ENCODE assay signal across 9 mouse cellular contexts in the genomic region with DNA sequence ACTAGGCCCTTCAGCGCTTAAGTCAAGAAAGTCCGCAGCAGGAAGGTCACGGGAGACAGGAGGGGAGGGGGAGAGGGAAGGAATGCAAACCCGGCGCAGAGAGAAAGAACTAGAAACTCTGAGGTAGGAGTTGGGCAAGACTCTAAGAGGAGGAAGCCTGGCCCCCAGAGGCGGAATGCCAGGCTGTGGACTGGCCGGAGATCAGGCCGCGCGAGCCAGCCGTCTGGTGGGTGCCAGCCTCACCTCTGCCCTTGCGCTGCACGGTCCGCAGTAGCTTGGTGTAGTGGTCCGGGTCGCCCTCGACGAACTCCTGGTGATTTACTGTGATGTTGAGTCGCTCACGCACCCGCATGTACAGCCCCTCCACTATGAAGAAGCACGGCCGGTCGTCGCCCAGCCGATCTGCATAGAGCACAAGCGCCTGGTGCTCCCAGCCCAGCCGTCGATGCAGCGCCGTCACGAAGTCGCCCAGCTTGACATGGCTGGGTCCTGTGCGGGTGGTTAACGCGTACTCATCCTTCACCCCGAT. TPM values are rescaled to one million over a fixed set of nuclear protein-coding genes. Genes with fewer than 3 reads are reported as not detected.
DNase-seq lines count a peak whose midpoint lies in the region; ATAC-seq and TF ChIP-seq lines count a peak whose summit lies in the region.
"Had no signal": no experiment of that assay in that cellular context is flagged by ENCODE, and none has a peak within 500 bp of the region (broad histone marks: within the 10 kb centered on the region; RNA-seq: fewer than 3 reads in every experiment).

No protein-coding gene starts in this region.

- H3K9ac ChIP-seq in forebrain, postnatal 0 days = peak overlapping the region; percentile 48; the same call in 1 of the 2 replicates
- H3K9ac ChIP-seq in hindbrain, postnatal 0 days (replicated peaks; ENCODE audit: low read length) = no peak overlapping the region; the same call in 1 of the 2 replicates
- peak overlapping the region; percentile 62 for H3K9ac ChIP-seq in lung, embryonic 14.5 days

- H3K36me3 ChIP-seq in spleen, adult 2 months (ENCODE audit: control insufficient read depth, insufficient read depth, low read length) = no peaks in the 10 kb centered on the region
- no peaks in the 10 kb centered on the region for H3K36me3 ChIP-seq in forebrain, postnatal 0 days (ENCODE audit: insufficient read depth)
- H3K36me3 ChIP-seq in hindbrain, postnatal 0 days (ENCODE audit: insufficient read depth, low read length) = no peaks in the 10 kb centered on the region
- no peaks in the 10 kb centered on the region for H3K36me3 ChIP-seq in lung, embryonic 14.5 days (ENCODE audit: insufficient read depth)
- H3K36me3 ChIP-seq: G1E had no signal

- peak overlapping the region; percentile 97 for H3K4me2 ChIP-seq in forebrain, postnatal 0 days (ENCODE audit: low read depth)
- peak overlapping the region; percentile 96 for H3K4me2 ChIP-seq in hindbrain, postnatal 0 days (ENCODE audit: low read depth, low read length)
- H3K4me2 ChIP-seq in lung, embryonic 14.5 days = peak overlapping the region; percentile 93

- no peak for DNase-seq in spleen, adult 2 months (ENCODE audit: low read depth in 1 of 2, low spot score in 2 of 2)
- DNase-seq in spleen, postnatal 36 days (ENCODE audit: low spot score in 2 of 2) = no peak
- DNase-seq in forebrain, postnatal 0 days = no peak
- no peak for DNase-seq in hindbrain, postnatal 0 days (ENCODE audit: low spot score)
- DNase-seq in lung, embryonic 14.5 days = peak; percentile 53
- DNase-seq in thymus, postnatal 14 days = no peak
- DNase-seq in cerebellum, adult 8-10 months = no peak

- peak; percentile 23; the same call in 1 of the 2 replicates for ATAC-seq in forebrain, postnatal 0 days
- peak; percentile 12; the same call in 1 of the 2 replicates for ATAC-seq in hindbrain, postnatal 0 days
- peak; percentile 4 for ATAC-seq in lung, embryonic 14.5 days (ENCODE audit: insufficient read depth)

- WGBS in spleen, adult 2 months = 28% methylated on average over 37 of the region's 37 CpGs
- WGBS in forebrain, postnatal 0 days = 11% methylated on average over 37 of the region's 37 CpGs
- 9% methylated on average over 37 of the region's 37 CpGs for WGBS in hindbrain, postnatal 0 days
- WGBS in lung, embryonic 14.5 days = 10% methylated on average over 37 of the region's 37 CpGs
- 33% methylated on average over 37 of the region's 37 CpGs for WGBS in olfactory bulb, adult 2 months

- H3K9me3 ChIP-seq in forebrain, postnatal 0 days (ENCODE audit: low read length) = no peaks in the 10 kb centered on the region
- H3K9me3 ChIP-seq in hindbrain, postnatal 0 days (ENCODE audit: low read length) = no peaks in the 10 kb centered on the region
- no peaks in the 10 kb centered on the region for H3K9me3 ChIP-seq in lung, embryonic 14.5 days (ENCODE audit: low read depth, low read length)

- H3K4me1 ChIP-seq in spleen, adult 2 months (ENCODE audit: control insufficient read depth, insufficient read depth, insufficient read length) = peaks cover 13% of the 10 kb centered on the region; the same call in 1 of the 2 replicates
- no peaks in the 10 kb centered on the region for H3K4me1 ChIP-seq in forebrain, postnatal 0 days (ENCODE audit: insufficient read depth)
- H3K4me1 ChIP-seq in hindbrain, postnatal 0 days (ENCODE audit: insufficient read depth, low read length) = no peaks in the 10 kb centered on the region
- H3K4me1 ChIP-seq in lung, embryonic 14.5 days (ENCODE audit: insufficient read depth) = peaks cover 4% of the 10 kb centered on the region; the same call in 1 of the 2 replicates
- peaks cover 10% of the 10 kb centered on the region for H3K4me1 ChIP-seq in olfactory bulb, adult 2 months (ENCODE audit: control insufficient read depth, insufficient read depth, low read length)

- no peak overlapping the region for H3K27ac ChIP-seq in spleen, adult 2 months (ENCODE audit: insufficient read depth, low read length)
- no peak overlapping the region for H3K27ac ChIP-seq in forebrain, postnatal 0 days (ENCODE audit: low read depth, low read length)
- no peak overlapping the region for H3K27ac ChIP-seq in hindbrain, postnatal 0 days
- H3K27ac ChIP-seq in lung, embryonic 14.5 days (ENCODE audit: low read depth) = no peak overlapping the region
- H3K27ac ChIP-seq in olfactory bulb, adult 2 months (ENCODE audit: insufficient read depth, low read depth, low read length) = no peak overlapping the region

- peak overlapping the region; percentile 58; the same call in 1 of the 2 replicates for H3K4me3 ChIP-seq in spleen, adult 2 months (ENCODE audit: extremely low read depth, insufficient read depth, insufficient read length)
- peak overlapping the region; percentile 48 for H3K4me3 ChIP-seq in forebrain, postnatal 0 days (ENCODE audit: low read depth, low read length)
- peak overlapping the region; percentile 56 for H3K4me3 ChIP-seq in hindbrain, postnatal 0 days (ENCODE audit: low read length)
- H3K4me3 ChIP-seq in lung, embryonic 14.5 days (ENCODE audit: low read depth, low read length) = peak overlapping the region; percentile 57
- H3K4me3 ChIP-seq in olfactory bulb, adult 2 months (ENCODE audit: insufficient read depth, low read depth, low read length) = peak overlapping the region; percentile 58; the same call in 1 of the 2 replicates

- no peak for TF ChIP-seq CTCF in spleen, adult 2 months (IDR thresholded peaks at IDR 0.05; ENCODE audit: extremely low read depth, insufficient read depth, insufficient read length, insufficient replicate concordance)
- TF ChIP-seq CTCF in forebrain, postnatal 0 days (IDR thresholded peaks at IDR 0.05; ENCODE audit: low read depth) = no peak
- no peak for TF ChIP-seq CTCF in hindbrain, postnatal 0 days (IDR thresholded peaks at IDR 0.05; ENCODE audit: low read depth)
- no peak for TF ChIP-seq CTCF in lung, embryonic 14.5 days (IDR thresholded peaks at IDR 0.05; ENCODE audit: low read depth)
- no peak for TF ChIP-seq CTCF in olfactory bulb, adult 2 months (IDR thresholded peaks at IDR 0.05; ENCODE audit: insufficient read depth, low read depth, low read length)

- TF ChIP-seq POLR2A in spleen, adult 2 months (IDR thresholded peaks at IDR 0.05; ENCODE audit: low read depth, low read length) = no peak
- TF ChIP-seq POLR2A in olfactory bulb, adult 2 months (IDR thresholded peaks at IDR 0.05; ENCODE audit: insufficient read depth, low read depth, low read length) = no peak

- H3K27me3 ChIP-seq in spleen, adult 2 months (ENCODE audit: control insufficient read depth, insufficient read depth, low read length) = peaks cover 18% of the 10 kb centered on the region
- peaks cover 28% of the 10 kb centered on the region for H3K27me3 ChIP-seq in forebrain, postnatal 0 days (ENCODE audit: insufficient read depth, low read length)
- H3K27me3 ChIP-seq in hindbrain, postnatal 0 days (ENCODE audit: insufficient read depth, low read length) = peaks cover 3% of the 10 kb centered on the region
- peaks cover 32% of the 10 kb centered on the region for H3K27me3 ChIP-seq in lung, embryonic 14.5 days (ENCODE audit: insufficient read depth, low read length)

RNA-seq across cellular contexts. Expression of a gene that starts 1.1 kb away (rescaled TPM):
- polyA plus RNA-seq in spleen, adult 2 months (2012; rRNA removed) = 15.4 and 16.1 TPM in 2 replicates
- 2.7 and 6.9 TPM in 2 replicates for total RNA-seq in forebrain, postnatal 0 days (2014; rRNA removed)
- 1.7 and 2.1 TPM in 2 replicates for polyA plus RNA-seq in forebrain, postnatal 0 days (2015; fragmentation: Nextera tagmentation; extraction: Ambion mirVana)
- 3.5 and 6.2 TPM in 2 replicates for total RNA-seq in hindbrain, postnatal 0 days (2014; rRNA removed)
- 2.8 TPM in 2 replicates for polyA plus RNA-seq in hindbrain, postnatal 0 days (2015; fragmentation: Nextera tagmentation; extraction: Ambion mirVana)
- polyA plus RNA-seq in lung, embryonic 14.5 days (2014; fragmentation: Nextera tagmentation; extraction: Ambion mirVana) = 17.8 and 19.3 TPM in 2 replicates
- not detected in 2 replicates for polyA plus RNA-seq in olfactory bulb, adult 2 months (2012; ENCODE audit: insufficient read depth, insufficient read length, low replicate concordance, missing spikeins)
- total RNA-seq: G1E had no signal
- polyA plus RNA-seq: G1E had no signal

RNA-seq across cellular contexts. Expression of a gene that starts 11.3 kb away (rescaled TPM):
- polyA plus RNA-seq in spleen, adult 2 months (2012; rRNA removed) = 12.3 and 12.6 TPM in 2 replicates
- 199 and 239 TPM in 2 replicates for total RNA-seq in forebrain, postnatal 0 days (2014; rRNA removed)
- 170 and 191 TPM in 2 replicates for polyA plus RNA-seq in forebrain, postnatal 0 days (2015; fragmentation: Nextera tagmentation; extraction: Ambion mirVana)
- 111 and 119 TPM in 2 replicates for total RNA-seq in hindbrain, postnatal 0 days (2014; rRNA removed)
- 177 and 178 TPM in 2 replicates for polyA plus RNA-seq in hindbrain, postnatal 0 days (2015; fragmentation: Nextera tagmentation; extraction: Ambion mirVana)
- 232 and 240 TPM in 2 replicates for polyA plus RNA-seq in lung, embryonic 14.5 days (2014; fragmentation: Nextera tagmentation; extraction: Ambion mirVana)
- not detected in 2 replicates for polyA plus RNA-seq in olfactory bulb, adult 2 months (2012; ENCODE audit: insufficient read depth, insufficient read length, low replicate concordance, missing spikeins)

RNA-seq across cellular contexts. Expression of a gene that starts 26.2 kb away (rescaled TPM):
- polyA plus RNA-seq in spleen, adult 2 months (2012; rRNA removed) = 12.4 and 13.2 TPM in 2 replicates
- total RNA-seq in forebrain, postnatal 0 days (2014; rRNA removed) = 41.4 and 48.2 TPM in 2 replicates
- 79.1 and 80.4 TPM in 2 replicates for polyA plus RNA-seq in forebrain, postnatal 0 days (2015; fragmentation: Nextera tagmentation; extraction: Ambion mirVana)
- total RNA-seq in hindbrain, postnatal 0 days (2014; rRNA removed) = 49.7 and 52.0 TPM in 2 replicates
- polyA plus RNA-seq in hindbrain, postnatal 0 days (2015; fragmentation: Nextera tagmentation; extraction: Ambion mirVana) = 102 and 106 TPM in 2 replicates
- polyA plus RNA-seq in lung, embryonic 14.5 days (2014; fragmentation: Nextera tagmentation; extraction: Ambion mirVana) = 68.0 and 74.7 TPM in 2 replicates
- polyA plus RNA-seq in olfactory bulb, adult 2 months (2012; ENCODE audit: insufficient read depth, insufficient read length, low replicate concordance, missing spikeins) = not detected in 2 replicates

RNA-seq across cellular contexts. Expression of a gene that starts 31.2 kb away (rescaled TPM):
- 19.7 and 21.1 TPM in 2 replicates for polyA plus RNA-seq in spleen, adult 2 months (2012; rRNA removed)
- total RNA-seq in forebrain, postnatal 0 days (2014; rRNA removed) = 49.7 and 51.5 TPM in 2 replicates
- polyA plus RNA-seq in forebrain, postnatal 0 days (2015; fragmentation: Nextera tagmentation; extraction: Ambion mirVana) = 16.0 and 20.6 TPM in 2 replicates
- 58.1 and 71.7 TPM in 2 replicates for total RNA-seq in hindbrain, postnatal 0 days (2014; rRNA removed)
- 19.9 and 20.4 TPM in 2 replicates for polyA plus RNA-seq in hindbrain, postnatal 0 days (2015; fragmentation: Nextera tagmentation; extraction: Ambion mirVana)
- 38.5 and 40.5 TPM in 2 replicates for polyA plus RNA-seq in lung, embryonic 14.5 days (2014; fragmentation: Nextera tagmentation; extraction: Ambion mirVana)
- not detected in 2 replicates for polyA plus RNA-seq in olfactory bulb, adult 2 months (2012; ENCODE audit: insufficient read depth, insufficient read length, low replicate concordance, missing spikeins)

RNA-seq across cellular contexts. Expression of a gene that starts 44.7 kb away (rescaled TPM):
- 32.9 and 34.0 TPM in 2 replicates for polyA plus RNA-seq in spleen, adult 2 months (2012; rRNA removed)
- 272 and 302 TPM in 2 replicates for total RNA-seq in forebrain, postnatal 0 days (2014; rRNA removed)
- 179 and 186 TPM in 2 replicates for polyA plus RNA-seq in forebrain, postnatal 0 days (2015; fragmentation: Nextera tagmentation; extraction: Ambion mirVana)
- total RNA-seq in hindbrain, postnatal 0 days (2014; rRNA removed) = 210 and 220 TPM in 2 replicates
- polyA plus RNA-seq in hindbrain, postnatal 0 days (2015; fragmentation: Nextera tagmentation; extraction: Ambion mirVana) = 162 and 165 TPM in 2 replicates
- polyA plus RNA-seq in lung, embryonic 14.5 days (2014; fragmentation: Nextera tagmentation; extraction: Ambion mirVana) = 103 and 109 TPM in 2 replicates
- polyA plus RNA-seq in olfactory bulb, adult 2 months (2012; ENCODE audit: insufficient read depth, insufficient read length, low replicate concordance, missing spikeins) = 401 TPM in 1 of 2 replicates, not detected in the other
